ENCODE assay signal across 12 mouse cellular contexts in genomic region chr2:163207315-163207714, GRCm38 (mm10). TPM values are rescaled to one million over a fixed set of nuclear protein-coding genes. Genes with fewer than 3 reads are reported as not detected.
A peak's percentile ranks its signal among the peaks of the same experiment; 100 is the strongest.
DNase-seq lines count a peak whose midpoint lies in the region; ATAC-seq and TF ChIP-seq lines count a peak whose summit lies in the region.
"Had no signal": no experiment of that assay in that cellular context is flagged by ENCODE, and none has a peak within 500 bp of the region (broad histone marks: within the 10 kb centered on the region; RNA-seq: fewer than 3 reads in every experiment).

No protein-coding gene starts in this region.

- peak; percentile 39; the same call in 1 of the 2 replicates for TF ChIP-seq CTCF in bone marrow, adult 2 months (IDR thresholded peaks at IDR 0.05; ENCODE audit: control insufficient read depth, insufficient read depth, low read length)

- no peaks in the 10 kb centered on the region for H3K36me3 ChIP-seq in midbrain, embryonic 11.5 days (ENCODE audit: control insufficient read depth, insufficient read depth, low read length)
- H3K36me3 ChIP-seq in midbrain, embryonic 14.5 days (ENCODE audit: control insufficient read depth, insufficient read depth, low read length), result no peaks in the 10 kb centered on the region
- H3K36me3 ChIP-seq: heart, embryonic 12.5 days; neural tube, embryonic 12.5 days had no signal

- no peaks in the 10 kb centered on the region for H3K27me3 ChIP-seq in midbrain, embryonic 11.5 days (ENCODE audit: control insufficient read depth, insufficient read depth, low read length)
- 0 out of 2 replicates have a peak, but pooled peaks cover 10% of the 10 kb centered on the region for H3K27me3 ChIP-seq in midbrain, embryonic 14.5 days (ENCODE audit: control insufficient read depth, insufficient read depth, low read length)

- H3K27ac ChIP-seq in midbrain, embryonic 11.5 days (ENCODE audit: low read depth, low read length), result no peak overlapping the region
- no peak overlapping the region for H3K27ac ChIP-seq in midbrain, embryonic 14.5 days (replicated peaks; ENCODE audit: low read depth, low read length)
- H3K27ac ChIP-seq in bone marrow, adult 2 months (ENCODE audit: control insufficient read depth, insufficient read depth, low read depth, low read length, poor library complexity), result no peak overlapping the region
- H3K27ac ChIP-seq: neural tube, embryonic 12.5 days had no signal

- no peak overlapping the region for H3K4me3 ChIP-seq in midbrain, embryonic 11.5 days (ENCODE audit: low read depth, low read length)
- no peak overlapping the region for H3K4me3 ChIP-seq in midbrain, embryonic 14.5 days (replicated peaks; ENCODE audit: low read depth, low read length)
- no peak overlapping the region for H3K4me3 ChIP-seq in bone marrow, adult 2 months (replicated peaks; ENCODE audit: control insufficient read depth, low read depth, low read length)
- H3K4me3 ChIP-seq: heart, embryonic 12.5 days; neural tube, embryonic 12.5 days had no signal

- TF ChIP-seq POLR2A in bone marrow, adult 2 months (IDR thresholded peaks at IDR 0.05; ENCODE audit: borderline replicate concordance, control insufficient read depth, low read depth, low read length), result no peak

- no peak for ATAC-seq in midbrain, embryonic 11.5 days (ENCODE audit: low FRiP score)
- no peak for ATAC-seq in midbrain, embryonic 14.5 days (ENCODE audit: low FRiP score, low TSS enrichment)

- DNase-seq in heart, postnatal 4 days, result peak; percentile 37
- no peak for DNase-seq in heart, postnatal 36 days
- DNase-seq in midbrain, embryonic 11.5 days (ENCODE audit: low spot score, missing footprints), result peak; percentile 91
- DNase-seq in midbrain, embryonic 14.5 days, result no peak
- peak; percentile 65 for DNase-seq in testis, postnatal 10 days (ENCODE audit: low spot score)
- DNase-seq in ovary, postnatal 36 days (ENCODE audit: low spot score), result no peak
- no peak for DNase-seq in cerebellum, postnatal 25 days
- DNase-seq: cerebellum, adult 18-20 months; kidney, postnatal 14 days had no signal

- no peak overlapping the region for H3K9ac ChIP-seq in midbrain, embryonic 11.5 days (ENCODE audit: low read length)
- no peak overlapping the region for H3K9ac ChIP-seq in midbrain, embryonic 14.5 days (replicated peaks; ENCODE audit: low read length)
- H3K9ac ChIP-seq: heart, embryonic 12.5 days; neural tube, embryonic 12.5 days had no signal

- H3K4me1 ChIP-seq in midbrain, embryonic 11.5 days (ENCODE audit: control insufficient read depth, insufficient read depth, low read length), result peaks cover 22% of the 10 kb centered on the region
- peaks cover 19% of the 10 kb centered on the region for H3K4me1 ChIP-seq in midbrain, embryonic 14.5 days (ENCODE audit: control insufficient read depth, insufficient read depth, low read length)
- H3K4me1 ChIP-seq in bone marrow, adult 2 months (ENCODE audit: control insufficient read depth, insufficient read depth, low read length), result no peaks in the 10 kb centered on the region; the same call in 1 of the 2 replicates

- intact Hi-C loops in heart, postnatal 36 days (cut with DNase I), result loop anchor here (5.0 kb wide), 2 partner anchors 95 to 105 kb away; no protein-coding TSS in a partner anchor

- WGBS in midbrain, embryonic 11.5 days, result 98% methylated on average over 2 of the region's 2 CpGs
- 99% methylated on average over 2 of the region's 2 CpGs for WGBS in midbrain, embryonic 14.5 days
- 83% methylated on average over 2 of the region's 2 CpGs for WGBS in bone marrow, adult 2 months

- no peaks in the 10 kb centered on the region; the same call in 1 of the 2 replicates for H3K9me3 ChIP-seq in midbrain, embryonic 11.5 days (ENCODE audit: control insufficient read depth, low read length)
- H3K9me3 ChIP-seq in midbrain, embryonic 14.5 days (ENCODE audit: control insufficient read depth, low read length), result no peaks in the 10 kb centered on the region
- H3K9me3 ChIP-seq: neural tube, embryonic 12.5 days had no signal

- no peak overlapping the region for H3K4me2 ChIP-seq in midbrain, embryonic 11.5 days
- H3K4me2 ChIP-seq in midbrain, embryonic 14.5 days (ENCODE audit: low read length), result no peak overlapping the region
- H3K4me2 ChIP-seq: heart, embryonic 12.5 days had no signal

RNA-seq across cellular contexts. Expression of gene Tox2, which starts 4.4 kb away (rescaled TPM):
- total RNA-seq in heart, postnatal 4 days (2021), result 1 to 10 TPM; 4.1 to 5.6 TPM
- total RNA-seq in heart, postnatal 36 days (2021), result 1 to 10 TPM; 1.0 to 1.4 TPM
- 37.3 and 38.2 TPM in 2 replicates for polyA plus RNA-seq in midbrain, embryonic 11.5 days (2014; fragmentation: Nextera tagmentation; extraction: Ambion mirVana)
- polyA plus RNA-seq in midbrain, embryonic 14.5 days (2014; fragmentation: Nextera tagmentation; extraction: Ambion mirVana), result 36.7 and 46.8 TPM in 2 replicates
- 0.67 and 1.2 TPM in 2 replicates for polyA plus RNA-seq in bone marrow, adult 2 months (2011; ENCODE audit: insufficient read depth, insufficient read length, low replicate concordance, missing spikeins)

Comparison
In these comparisons a context has a peak if more than half of its experiments do, and no peak if none do; other contexts are left out.
1. DNase-seq: peak in heart, postnatal 4 days (single experiment), midbrain, embryonic 11.5 days (single experiment) and testis, postnatal 10 days (single experiment); none in heart, postnatal 36 days (0 of 2), midbrain, embryonic 14.5 days (single experiment), ovary, postnatal 36 days (single experiment) and cerebellum, postnatal 25 days (0 of 2).
2. RNA of gene Tox2, which starts 4.4 kb away (polyA plus RNA-seq): 36.7 to 46.8 TPM in midbrain, embryonic 14.5 days and 37.3 to 38.2 TPM in midbrain, embryonic 11.5 days; 0.67 to 1.2 TPM in bone marrow, adult 2 months; every median in the first group is over 10 times any median in the second.